Mouse (Mus musculus): ENCODE data around the gene Zkscan3.

DNA sequence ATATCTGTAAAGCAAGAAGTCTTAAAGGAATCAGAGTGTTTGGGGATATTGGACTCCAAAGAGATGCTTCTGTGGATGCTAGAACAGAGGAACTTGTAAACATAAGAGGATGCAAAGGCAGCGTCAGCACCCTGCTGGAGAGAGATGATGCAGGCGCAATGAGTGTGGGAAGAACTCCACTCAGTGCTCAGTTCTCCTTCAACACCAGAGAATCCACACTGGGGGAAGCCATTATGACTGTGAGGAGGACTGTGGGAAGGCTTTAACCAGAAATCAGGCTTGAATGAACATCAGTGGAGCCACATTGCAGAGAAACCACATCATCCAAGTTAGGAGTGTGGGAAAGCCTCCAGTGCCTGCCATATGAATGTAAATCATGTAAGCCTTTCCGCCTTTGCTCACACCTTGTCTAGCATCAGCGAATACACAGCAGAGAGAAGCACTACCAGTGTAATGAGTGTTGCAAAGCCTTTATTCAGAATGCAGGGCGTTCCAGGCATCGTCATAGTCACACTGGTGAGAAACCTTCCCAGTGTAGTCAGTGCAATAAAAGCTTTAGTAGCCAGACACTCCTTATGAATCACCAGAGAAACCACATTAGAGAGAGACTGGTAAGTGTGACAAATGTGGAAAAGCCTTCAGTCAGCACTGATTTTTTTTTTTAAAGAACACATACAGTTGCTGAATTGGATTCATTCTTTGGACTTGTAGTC is 14.9 kb upstream of the Zkscan3 start:
- no peak for TF ChIP-seq POLR2A (IDR thresholded peaks at IDR 0.05; ENCODE audit: low read depth, low read length)
- no peak for TF ChIP-seq CTCF (IDR thresholded peaks at IDR 0.05; ENCODE audit: borderline replicate concordance, insufficient read depth, low read length)

All from embryonic fibroblast, embryonic 13.5 days (primary cell).